Mouse (Mus musculus) retina, postnatal 7 days (tissue): Measurements from ENCODE around the gene Ccl19.
"Not testable (repeated sequence)": the region's sequence is repeated elsewhere in the genome, so short reads cannot be mapped to it uniquely, and the experiment has no call there.

Experiments
- DNase-seq: peaks from one replicate; pipeline ENCODE4 v3.0.0-alpha.2; 2012; ENCODE audit warnings: low read depth, low spot score

Ccl19 gene

DNA sequence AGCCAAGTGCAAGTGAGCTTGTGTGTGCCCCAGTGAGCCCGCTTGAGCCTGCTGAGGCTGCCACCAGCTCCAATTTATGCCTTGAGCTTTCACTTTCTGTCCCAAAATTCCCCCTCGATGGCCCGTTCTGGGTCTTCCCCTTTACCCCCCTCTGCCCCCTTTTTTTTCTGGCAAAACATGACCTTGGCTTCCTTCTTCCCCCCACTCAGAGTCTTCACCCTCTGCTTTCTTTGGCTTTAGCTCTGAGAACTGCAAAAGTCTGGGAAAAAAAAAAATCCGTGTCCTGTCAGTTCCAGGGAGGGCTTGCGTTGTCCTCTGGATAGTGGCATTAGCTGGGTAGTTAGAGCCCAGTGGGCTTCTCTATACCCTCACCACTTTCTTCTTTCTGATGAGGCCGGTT lies at the start of gene Ccl19:
TSS of gene Ccl19 (minus strand) at position 101 of the 400 bp plus-strand sequence.
- not testable (repeated sequence) for DNase-seq

DNA sequence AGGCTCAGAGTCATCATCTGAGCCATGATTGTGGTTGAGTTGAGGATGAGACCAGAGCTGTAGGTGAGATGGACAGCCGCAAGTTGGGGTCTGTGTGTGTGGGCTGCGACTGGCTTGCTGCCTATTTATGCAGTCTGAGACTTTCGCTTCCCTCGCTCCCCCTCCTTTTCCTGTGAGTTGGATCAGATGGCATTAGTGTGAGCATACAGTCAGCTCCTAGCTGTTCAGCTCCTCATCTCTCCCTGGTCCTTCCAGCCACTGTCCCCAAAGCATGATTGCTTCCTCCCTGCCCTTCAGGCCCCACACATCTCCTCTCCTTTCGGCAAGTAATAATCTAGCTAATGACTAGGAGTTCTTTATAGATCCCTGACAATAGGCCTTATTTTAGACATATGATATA lies 17.5 kb upstream of the Ccl19 start, which contains the start of gene Ccl21a:
TSS of gene Ccl21a (minus strand) at position 101 of the 400 bp plus-strand sequence.
- not testable (repeated sequence) for DNase-seq

GRCm38 (mm10) chr4:42735245-42735644 lies 21.1 kb downstream of the Ccl19 start, which contains the start of gene 4930578G10Rik:
TSS of gene 4930578G10Rik (plus strand) at chr4:42735545.
- not testable (repeated sequence) for DNase-seq
